Mouse (Mus musculus) forebrain, embryonic 13.5 days (tissue): ENCODE measurements at regions not wholly inside any gene's neighbourhood (a gene's known extent, or its start where the extent isn't known, plus 50 kb on each side); places are given as distances from the start of the nearest gene placed in this dataset.
A peak's percentile ranks its signal among the peaks of the same experiment; 100 is the strongest.

Experiments used
- ATAC-seq: fragments of 200-750 bp; cut with Nextera tagmentation; 2 replicates; pipeline ENCODE4 v1.8.0; 2017
- H3K27ac ChIP-seq: fragments of 300-500 bp; sonication (generic); 2 replicates; pipeline ENCODE4 v1.5.1; 2015; ENCODE audit warnings: inconsistent platforms, mild to moderate bottlenecking, moderate library complexity
- H3K27me3 ChIP-seq: fragments of 300-500 bp; sonication (generic); 2 replicates; pipeline ENCODE4 v1.6.1; 2015; ENCODE audit warnings: mild to moderate bottlenecking, inconsistent platforms
- H3K36me3 ChIP-seq: fragments of 300-500 bp; sonication (generic); 2 replicates; pipeline ENCODE4 v1.6.1; 2015; ENCODE audit warnings: mild to moderate bottlenecking, inconsistent platforms; ENCODE audit not compliant: poor library complexity, severe bottlenecking
- H3K4me1 ChIP-seq: fragments of 300-500 bp; sonication (generic); 2 replicates; pipeline ENCODE4 v1.6.1; 2015; ENCODE audit warnings: inconsistent platforms
- H3K4me2 ChIP-seq: fragments of 300-500 bp; sonication (generic); 2 replicates; pipeline ENCODE4 v1.6.1; 2015; ENCODE audit warnings: inconsistent platforms, mild to moderate bottlenecking, moderate library complexity
- H3K4me3 ChIP-seq: fragments of 300-500 bp; sonication (generic); 2 replicates; pipeline ENCODE4 v1.5.1; 2015; ENCODE audit warnings: mild to moderate bottlenecking, inconsistent platforms
- H3K9ac ChIP-seq: fragments of 300-500 bp; sonication (generic); 2 replicates; pipeline ENCODE4 v1.6.1; 2015; ENCODE audit warnings: mild to moderate bottlenecking, inconsistent platforms
- H3K9me3 ChIP-seq: fragments of 300-500 bp; sonication (generic); replicated peaks from 2 replicates; pipeline ENCODE4 v1.6.1; 2016; ENCODE audit warnings: inconsistent platforms
- WGBS: fragments of 180-500 bp; shearing (Covaris S2); methylation state at CpG from one replicate; pipeline ENCODE4 v1.1.7; 2015; 5-methylcytosine and 5-hydroxymethylcytosine counted together

DNA sequence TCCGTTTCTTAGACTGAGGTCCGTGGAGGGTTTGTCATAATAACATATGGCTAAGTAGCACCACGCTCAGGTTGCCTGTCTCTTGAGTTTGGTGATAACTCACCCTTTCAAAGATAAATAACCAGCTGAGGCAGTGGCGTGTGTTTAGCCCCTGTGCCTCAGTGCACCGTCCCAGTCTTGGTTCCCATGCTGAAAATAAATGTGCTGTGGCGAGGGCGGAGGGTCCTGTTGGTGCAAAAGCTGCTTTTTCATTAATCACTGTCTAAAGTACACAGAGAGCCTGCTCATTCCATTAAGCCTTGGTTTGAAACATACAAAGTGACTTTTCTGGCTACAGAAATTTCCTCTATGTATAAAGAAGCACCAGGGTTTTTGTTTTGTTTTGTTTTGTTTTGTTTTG lies 439.8 kb upstream of the Fam84a start:
- no peak overlapping the region for H3K4me2 ChIP-seq
- H3K9ac ChIP-seq = no peak overlapping the region
- H3K27ac ChIP-seq = no peak overlapping the region
- no peaks in the 10 kb centered on the region for H3K9me3 ChIP-seq
- H3K4me1 ChIP-seq = no peaks in the 10 kb centered on the region
- ATAC-seq = no peak
- H3K27me3 ChIP-seq = no peaks in the 10 kb centered on the region
- WGBS = 89% methylated on average over 7 of the region's 7 CpGs
- H3K4me3 ChIP-seq = no peak overlapping the region
- no peaks in the 10 kb centered on the region for H3K36me3 ChIP-seq

DNA sequence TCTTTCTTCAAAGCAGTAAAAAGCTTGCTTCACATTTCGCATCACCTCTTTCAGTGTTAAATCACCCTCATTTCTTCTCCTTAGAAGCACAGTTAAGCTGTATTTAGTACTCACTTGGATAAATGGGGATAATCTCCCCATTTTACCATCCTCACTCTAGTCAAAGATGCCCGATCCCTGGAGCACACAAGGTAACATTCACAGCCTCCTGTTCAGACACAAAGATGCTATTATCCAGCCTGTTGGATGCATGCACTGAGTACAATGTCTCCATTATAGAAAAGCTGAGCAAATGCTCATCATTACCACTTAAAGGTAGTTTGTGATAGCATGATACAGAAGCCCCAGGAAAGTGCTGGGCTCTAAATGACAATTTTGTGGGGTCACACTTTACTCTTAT lies 422.4 kb upstream of the Fam84a start:
- no peak overlapping the region for H3K27ac ChIP-seq
- no peak overlapping the region for H3K9ac ChIP-seq
- H3K9me3 ChIP-seq = no peaks in the 10 kb centered on the region
- H3K4me2 ChIP-seq = no peak overlapping the region
- no peaks in the 10 kb centered on the region for H3K27me3 ChIP-seq
- ATAC-seq = peak; percentile 41; the same call in 1 of the 2 replicates
- no peak overlapping the region for H3K4me3 ChIP-seq
- 9% methylated on average over 2 of the region's 2 CpGs for WGBS
- H3K4me1 ChIP-seq = peaks cover 5% of the 10 kb centered on the region; the same call in 1 of the 2 replicates
- H3K36me3 ChIP-seq = no peaks in the 10 kb centered on the region

DNA sequence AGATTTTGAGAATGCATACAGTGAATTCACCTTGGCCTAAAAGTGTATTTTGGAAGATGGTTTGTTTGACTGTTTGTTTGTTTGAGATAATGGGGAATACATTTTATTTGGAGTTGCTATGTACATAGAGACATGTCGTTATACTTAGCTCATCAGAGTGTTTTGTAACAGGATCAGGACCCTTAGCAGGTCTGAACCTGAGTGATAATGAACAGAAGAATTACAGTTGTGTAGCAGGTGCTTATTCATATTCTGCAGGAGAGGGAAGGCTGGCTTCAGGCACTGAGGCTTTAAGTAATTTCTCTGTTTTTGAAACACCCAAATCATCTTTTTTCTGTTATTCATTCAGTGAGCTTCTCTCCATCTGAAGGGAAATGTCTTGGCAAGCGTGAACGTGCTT lies 413.1 kb upstream of the Fam84a start:
- WGBS = 42% methylated on average over 3 of the region's 3 CpGs
- H3K9me3 ChIP-seq = no peaks in the 10 kb centered on the region
- no peak overlapping the region for H3K4me3 ChIP-seq
- no peak for ATAC-seq
- H3K9ac ChIP-seq = no peak overlapping the region
- no peaks in the 10 kb centered on the region for H3K36me3 ChIP-seq
- no peaks in the 10 kb centered on the region for H3K4me1 ChIP-seq
- no peaks in the 10 kb centered on the region for H3K27me3 ChIP-seq
- H3K4me2 ChIP-seq = no peak overlapping the region
- no peak overlapping the region for H3K27ac ChIP-seq

DNA sequence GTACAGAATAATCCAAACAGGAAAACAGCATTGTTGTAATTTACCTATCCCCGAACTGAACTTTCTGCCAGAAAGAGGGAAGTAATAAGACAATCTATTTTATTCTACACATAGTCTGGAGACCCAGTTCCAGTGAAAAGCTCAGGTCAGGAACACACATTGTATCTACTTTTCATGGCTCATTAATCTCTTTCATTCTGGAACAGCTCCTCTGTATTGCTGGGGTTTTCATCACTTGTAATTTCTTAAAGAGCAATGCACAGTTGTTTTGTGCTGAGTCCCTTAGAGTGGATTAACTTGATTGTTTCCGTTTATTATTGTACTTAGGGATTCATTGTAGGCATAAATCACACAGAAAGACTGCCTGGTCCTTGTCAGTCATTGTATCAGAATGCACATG lies 400.3 kb upstream of the Fam84a start:
- Histone ChIP-seq H3K4me1 (no peaks in the 10 kb centered on the region), H3K27ac (no peak overlapping the region), H3K4me3 (no peak overlapping the region), H3K4me2 (no peak overlapping the region), H3K9ac (no peak overlapping the region), H3K27me3 (no peaks in the 10 kb centered on the region), H3K9me3 (no peaks in the 10 kb centered on the region), H3K36me3 (no peaks in the 10 kb centered on the region)
- ATAC-seq = no peak
- WGBS = 9% methylated on average over 2 of the region's 2 CpGs

DNA sequence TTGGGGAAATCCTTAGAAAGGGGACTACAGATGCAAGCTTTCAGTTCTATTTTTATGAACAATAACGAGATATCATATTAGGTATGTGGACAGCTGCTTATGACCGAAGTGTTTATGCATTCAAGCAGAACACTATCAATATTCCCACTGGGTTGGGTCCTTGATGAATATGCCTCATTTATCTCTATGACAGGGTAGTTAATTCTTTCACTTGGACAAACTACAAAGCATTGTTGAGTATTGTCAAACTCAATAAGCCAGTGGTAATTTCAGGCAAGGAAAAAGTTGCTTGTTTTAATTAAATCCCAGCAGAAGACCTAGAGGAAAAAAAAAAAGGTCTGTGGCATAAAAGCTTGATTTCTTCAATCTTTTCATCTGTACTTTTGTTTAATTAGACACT lies 397.4 kb upstream of the Fam84a start:
- no peaks in the 10 kb centered on the region for H3K36me3 ChIP-seq
- H3K9ac ChIP-seq = no peak overlapping the region
- H3K4me2 ChIP-seq = no peak overlapping the region
- no peaks in the 10 kb centered on the region for H3K27me3 ChIP-seq
- H3K4me1 ChIP-seq = no peaks in the 10 kb centered on the region
- ATAC-seq = no peak
- H3K27ac ChIP-seq = no peak overlapping the region
- H3K9me3 ChIP-seq = no peaks in the 10 kb centered on the region
- no peak overlapping the region for H3K4me3 ChIP-seq
- WGBS = 86% methylated on average over 2 of the region's 2 CpGs

DNA sequence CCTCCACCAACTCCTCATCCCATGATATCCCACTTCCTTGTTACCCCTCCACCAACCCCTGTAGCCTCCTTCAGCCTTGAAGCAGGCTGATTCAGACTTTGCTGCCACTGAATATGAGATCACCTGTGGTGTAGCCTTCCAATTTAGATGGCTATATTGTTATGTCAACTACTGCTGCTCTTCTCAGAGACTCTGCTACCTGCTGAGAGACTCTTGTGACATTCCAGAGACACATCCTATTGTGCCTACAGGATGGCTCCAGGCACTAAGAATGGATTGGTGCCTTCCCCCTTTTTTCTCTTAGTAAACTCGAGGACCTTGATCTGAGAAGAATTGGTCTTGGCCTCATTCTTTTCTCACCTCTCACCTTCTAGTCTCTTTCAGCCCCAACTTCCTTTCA lies 369.9 kb upstream of the Fam84a start:
- Histone ChIP-seq H3K4me1 (no peaks in the 10 kb centered on the region), H3K36me3 (no peaks in the 10 kb centered on the region), H3K4me3 (no peak overlapping the region), H3K27ac (no peak overlapping the region), H3K9me3 (no peaks in the 10 kb centered on the region), H3K4me2 (no peak overlapping the region), H3K9ac (no peak overlapping the region), H3K27me3 (no peaks in the 10 kb centered on the region)
- no peak for ATAC-seq
- 61% methylated on average over 1 of the region's 1 CpGs for WGBS

DNA sequence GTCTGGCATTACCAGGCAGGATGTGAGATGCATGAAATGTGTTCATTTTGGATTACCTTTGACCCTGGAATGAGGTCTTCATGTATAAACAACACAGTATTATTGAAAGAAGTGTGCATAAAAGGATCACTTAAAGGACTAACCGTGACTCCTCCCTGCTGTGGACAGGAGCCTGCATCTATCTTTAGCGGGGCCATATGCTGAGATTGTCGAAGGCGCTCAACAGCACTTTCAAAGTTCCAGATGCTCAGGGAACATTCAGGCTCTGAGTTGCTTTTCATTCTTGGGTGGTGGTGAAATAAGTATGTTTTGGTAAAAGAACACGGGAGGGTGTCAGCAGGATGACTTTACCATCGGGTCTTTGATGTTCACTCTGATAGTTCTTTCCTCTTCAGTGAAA lies 363.7 kb upstream of the Fam84a start:
- WGBS = 89% methylated on average over 6 of the region's 6 CpGs
- Histone ChIP-seq H3K4me3 (no peak overlapping the region), H3K9me3 (no peaks in the 10 kb centered on the region), H3K4me2 (no peak overlapping the region), H3K27ac (no peak overlapping the region), H3K36me3 (no peaks in the 10 kb centered on the region), H3K27me3 (no peaks in the 10 kb centered on the region), H3K4me1 (no peaks in the 10 kb centered on the region), H3K9ac (no peak overlapping the region)
- no peak for ATAC-seq
